Mouse (Mus musculus): ENCODE measurements around the gene Olfm2. TPM values are rescaled to one million over a fixed set of nuclear protein-coding genes. Genes with fewer than 3 reads are reported as not detected.
"Not testable (repeated sequence)": the region's sequence is repeated elsewhere in the genome, so short reads cannot be mapped to it uniquely, and the experiment has no call there.

Gene Olfm2
- polyA plus RNA-seq, 1 experiment from 2014 or later: 64.4 TPM

DNA sequence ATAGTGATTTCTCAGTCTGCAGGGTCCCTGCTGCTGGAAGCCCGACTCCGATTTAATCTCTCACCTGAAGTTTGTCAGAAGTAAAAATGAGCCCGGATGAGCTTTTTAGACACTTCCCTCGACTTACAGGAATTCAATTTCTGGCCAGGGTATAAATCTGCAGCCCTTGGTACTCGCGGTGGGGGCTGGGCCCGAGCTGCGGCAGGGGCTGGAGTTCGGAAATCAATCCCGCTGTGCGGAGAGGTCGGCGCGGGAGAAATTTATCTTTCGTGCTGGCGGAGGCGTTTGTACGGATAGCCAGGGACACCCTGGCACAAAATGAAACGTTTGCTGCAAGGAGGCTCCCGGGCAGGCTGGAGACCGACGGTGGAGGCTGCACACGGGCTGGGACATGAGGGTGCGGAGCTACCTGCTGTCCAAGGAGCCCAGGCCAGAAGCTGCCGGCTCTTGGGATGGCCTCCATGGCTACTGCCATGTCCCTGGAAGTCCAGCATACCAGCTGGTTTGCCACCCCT lies 51.4 kb downstream of the Olfm2 start:
- H3K36me3 ChIP-seq (ENCODE audit: control insufficient read depth, insufficient read depth, low read length): no peaks in the 10 kb centered on the region
- no peaks in the 10 kb centered on the region for H3K27me3 ChIP-seq (ENCODE audit: control insufficient read depth, insufficient read depth, low read length)
- peaks cover 18% of the 10 kb centered on the region; the same call in 1 of the 2 replicates for H3K4me1 ChIP-seq (replicated peaks; ENCODE audit: control insufficient read depth, insufficient read depth, low read length)
- ATAC-seq (ENCODE audit: low FRiP score) (no peak), DNase-seq (ENCODE audit: low spot score) (peak; percentile 43)
- H3K27ac ChIP-seq (ENCODE audit: low read depth, low read length): peak overlapping the region; percentile 47
- WGBS: 4% methylated on average over 25 of the region's 25 CpGs
- H3K4me3 ChIP-seq (ENCODE audit: low read depth, low read length): peak overlapping the region; percentile 17; the same call in 1 of the 2 replicates
- H3K9me3 ChIP-seq (ENCODE audit: control insufficient read depth, low read length): no peaks in the 10 kb centered on the region
- peak overlapping the region; percentile 36 for H3K4me2 ChIP-seq (replicated peaks; ENCODE audit: low read depth, low read length)
- peak overlapping the region; percentile 7; the same call in 1 of the 2 replicates for H3K9ac ChIP-seq (ENCODE audit: low read depth, low read length)

GRCm38 (mm10) chr9:20692863-20693262 lies 53.3 kb downstream of the Olfm2 start:
- H3K4me2 ChIP-seq (replicated peaks; ENCODE audit: low read depth, low read length): no peak overlapping the region
- no peak overlapping the region for H3K27ac ChIP-seq (ENCODE audit: low read depth, low read length)
- H3K9me3 ChIP-seq (ENCODE audit: control insufficient read depth, low read length): no peaks in the 10 kb centered on the region
- no peak for DNase-seq (ENCODE audit: low spot score)
- H3K9ac ChIP-seq (ENCODE audit: low read depth, low read length): no peak overlapping the region
- no peaks in the 10 kb centered on the region for H3K36me3 ChIP-seq (ENCODE audit: control insufficient read depth, insufficient read depth, low read length)
- peaks cover 16% of the 10 kb centered on the region; the same call in 1 of the 2 replicates for H3K4me1 ChIP-seq (replicated peaks; ENCODE audit: control insufficient read depth, insufficient read depth, low read length)
- ATAC-seq (ENCODE audit: low FRiP score): no peak
- H3K27me3 ChIP-seq (ENCODE audit: control insufficient read depth, insufficient read depth, low read length): no peaks in the 10 kb centered on the region
- no peak overlapping the region for H3K4me3 ChIP-seq (ENCODE audit: low read depth, low read length)
- WGBS: 89% methylated on average over 3 of the region's 3 CpGs

- not testable (repeated sequence) for H3K4me1 ChIP-seq (replicated peaks; ENCODE audit: control insufficient read depth, insufficient read depth, low read length); H3K4me2 ChIP-seq (replicated peaks; ENCODE audit: low read depth, low read length); ATAC-seq (ENCODE audit: low FRiP score); H3K9me3 ChIP-seq (ENCODE audit: control insufficient read depth, low read length); H3K4me3 ChIP-seq (ENCODE audit: low read depth, low read length); H3K36me3 ChIP-seq (ENCODE audit: control insufficient read depth, insufficient read depth, low read length); H3K9ac ChIP-seq (ENCODE audit: low read depth, low read length); H3K27me3 ChIP-seq (ENCODE audit: control insufficient read depth, insufficient read depth, low read length); DNase-seq (ENCODE audit: low spot score)
- WGBS: 80% methylated on average over 2 of the region's 2 CpGs
- H3K27ac ChIP-seq (ENCODE audit: low read depth, low read length): peak overlapping the region; percentile 78; the same call in 1 of the 2 replicates
Observed at GRCm38 (mm10) chr9:20690449-20690848, 55.7 kb downstream of the Olfm2 start.

DNA sequence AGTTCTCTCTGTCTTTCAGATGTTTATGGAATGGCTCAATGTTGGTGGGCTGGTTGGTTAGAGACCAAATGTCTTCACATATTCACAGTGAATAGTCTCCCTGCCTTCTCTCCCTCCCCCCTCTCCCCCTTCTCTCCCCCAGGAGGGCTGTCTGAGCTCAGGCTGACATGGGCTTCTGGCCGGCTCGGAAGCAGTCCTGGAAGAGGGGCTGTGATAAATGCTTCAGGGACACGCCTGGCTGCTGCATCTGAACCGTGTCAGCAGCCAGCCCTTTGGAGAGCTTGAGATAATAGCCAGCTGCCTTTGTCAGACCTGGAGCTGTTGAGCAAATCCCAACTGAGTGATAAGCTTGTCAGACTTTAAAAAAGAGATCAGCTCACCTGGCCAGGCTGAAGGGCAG lies 56.2 kb downstream of the Olfm2 start:
- H3K9ac ChIP-seq (ENCODE audit: low read depth, low read length): no peak overlapping the region
- no peaks in the 10 kb centered on the region for H3K36me3 ChIP-seq (ENCODE audit: control insufficient read depth, insufficient read depth, low read length)
- ATAC-seq (ENCODE audit: low FRiP score) (peak; percentile 85), DNase-seq (ENCODE audit: low spot score) (peak; percentile 47)
- no peak overlapping the region for H3K4me2 ChIP-seq (replicated peaks; ENCODE audit: low read depth, low read length)
- H3K27ac ChIP-seq (ENCODE audit: low read depth, low read length): peak overlapping the region; percentile 78
- peaks cover 7% of the 10 kb centered on the region; the same call in 1 of the 2 replicates for H3K4me1 ChIP-seq (replicated peaks; ENCODE audit: control insufficient read depth, insufficient read depth, low read length)
- H3K4me3 ChIP-seq (ENCODE audit: low read depth, low read length): no peak overlapping the region
- no peaks in the 10 kb centered on the region for H3K27me3 ChIP-seq (ENCODE audit: control insufficient read depth, insufficient read depth, low read length)
- 5% methylated on average over 4 of the region's 4 CpGs for WGBS
- H3K9me3 ChIP-seq (ENCODE audit: control insufficient read depth, low read length): no peaks in the 10 kb centered on the region

- no peak overlapping the region for H3K4me2 ChIP-seq (replicated peaks; ENCODE audit: low read depth, low read length)
- ATAC-seq (ENCODE audit: low FRiP score): peak; percentile 54
- H3K9ac ChIP-seq (ENCODE audit: low read depth, low read length): no peak overlapping the region
- WGBS: 57% methylated on average over 1 of the region's 1 CpGs
- no peaks in the 10 kb centered on the region for H3K9me3 ChIP-seq (ENCODE audit: control insufficient read depth, low read length)
- H3K4me3 ChIP-seq (ENCODE audit: low read depth, low read length): no peak overlapping the region
- peak overlapping the region; percentile 78 for H3K27ac ChIP-seq (ENCODE audit: low read depth, low read length)
- DNase-seq (ENCODE audit: low spot score): no peak
- H3K36me3 ChIP-seq (ENCODE audit: control insufficient read depth, insufficient read depth, low read length): no peaks in the 10 kb centered on the region
- peaks cover 4% of the 10 kb centered on the region; the same call in 1 of the 2 replicates for H3K4me1 ChIP-seq (replicated peaks; ENCODE audit: control insufficient read depth, insufficient read depth, low read length)
- no peaks in the 10 kb centered on the region for H3K27me3 ChIP-seq (ENCODE audit: control insufficient read depth, insufficient read depth, low read length)
Observed at GRCm38 (mm10) chr9:20689403-20689802, 56.7 kb downstream of the Olfm2 start.

- no peak for ATAC-seq (ENCODE audit: low FRiP score)
- 58% methylated on average over 16 of the region's 17 CpGs for WGBS
- no peak overlapping the region for H3K27ac ChIP-seq (ENCODE audit: low read depth, low read length)
Observed at GRCm38 (mm10) chr9:20685081-20685861, 60.9 kb downstream of the Olfm2 start.

DNA sequence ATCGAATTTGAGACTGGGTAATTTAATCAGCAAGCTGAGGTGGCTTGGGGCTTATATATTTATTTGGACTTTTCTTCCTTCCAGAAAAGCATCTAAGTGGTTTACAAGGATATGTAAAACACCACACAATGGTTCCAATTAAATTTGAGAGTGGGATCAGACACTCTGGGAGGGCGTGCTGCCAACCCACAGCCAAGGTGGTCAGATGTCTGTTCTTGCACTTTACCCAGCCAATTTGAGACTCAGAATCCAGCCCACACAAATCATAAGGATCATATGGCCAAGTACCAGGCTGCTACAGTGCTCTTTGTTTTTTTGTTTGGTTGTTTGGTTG lies 63.8 kb downstream of the Olfm2 start:
- WGBS: 67% methylated on average over 2 of the region's 2 CpGs
- Histone ChIP-seq H3K27ac (ENCODE audit: low read depth, low read length) (no peak overlapping the region), H3K4me1 (replicated peaks; ENCODE audit: control insufficient read depth, insufficient read depth, low read length) (no peaks in the 10 kb centered on the region), H3K36me3 (ENCODE audit: control insufficient read depth, insufficient read depth, low read length) (no peaks in the 10 kb centered on the region), H3K9ac (ENCODE audit: low read depth, low read length) (no peak overlapping the region), H3K4me3 (ENCODE audit: low read depth, low read length) (no peak overlapping the region), H3K9me3 (ENCODE audit: control insufficient read depth, low read length) (no peaks in the 10 kb centered on the region), H3K4me2 (replicated peaks; ENCODE audit: low read depth, low read length) (no peak overlapping the region), H3K27me3 (ENCODE audit: control insufficient read depth, insufficient read depth, low read length) (no peaks in the 10 kb centered on the region)
- DNase-seq (ENCODE audit: low spot score) (no peak), ATAC-seq (ENCODE audit: low FRiP score) (no peak)

More at GRCm38 (mm10) chr9:20685081-20685861, 60.9 kb downstream of the Olfm2 start:
- H3K9ac ChIP-seq (ENCODE audit: low read depth, low read length): no peak overlapping the region
- no peaks in the 10 kb centered on the region; the same call in 1 of the 2 replicates for H3K4me1 ChIP-seq (replicated peaks; ENCODE audit: control insufficient read depth, insufficient read depth, low read length)
- H3K36me3 ChIP-seq (ENCODE audit: control insufficient read depth, insufficient read depth, low read length): no peaks in the 10 kb centered on the region
- no peak overlapping the region for H3K4me2 ChIP-seq (replicated peaks; ENCODE audit: low read depth, low read length)
- no peak overlapping the region for H3K4me3 ChIP-seq (ENCODE audit: low read depth, low read length)
- no peaks in the 10 kb centered on the region for H3K27me3 ChIP-seq (ENCODE audit: control insufficient read depth, insufficient read depth, low read length)
- no peaks in the 10 kb centered on the region for H3K9me3 ChIP-seq (ENCODE audit: control insufficient read depth, low read length)
- DNase-seq (ENCODE audit: low spot score): no peak

GRCm38 (mm10) chr9:20681546-20682388 lies 64.4 kb downstream of the Olfm2 start:
- peak; percentile 72 for ATAC-seq (ENCODE audit: low FRiP score)
- Histone ChIP-seq H3K4me2 (replicated peaks; ENCODE audit: low read depth, low read length) (no peak overlapping the region), H3K27me3 (ENCODE audit: control insufficient read depth, insufficient read depth, low read length) (no peaks in the 10 kb centered on the region), H3K4me3 (ENCODE audit: low read depth, low read length) (no peak overlapping the region), H3K9me3 (ENCODE audit: control insufficient read depth, low read length) (no peaks in the 10 kb centered on the region), H3K36me3 (ENCODE audit: control insufficient read depth, insufficient read depth, low read length) (no peaks in the 10 kb centered on the region), H3K27ac (ENCODE audit: low read depth, low read length) (no peak overlapping the region), H3K4me1 (replicated peaks; ENCODE audit: control insufficient read depth, insufficient read depth, low read length) (no peaks in the 10 kb centered on the region), H3K9ac (ENCODE audit: low read depth, low read length) (no peak overlapping the region)
- DNase-seq (ENCODE audit: low spot score): no peak
- 52% methylated on average over 6 of the region's 7 CpGs for WGBS
